Mouse (Mus musculus): Measurements from ENCODE around the gene Piezo1.
A peak's percentile ranks its signal among the peaks of the same experiment; 100 is the strongest.

The Piezo1 gene

GRCm38 (mm10) chr8:122569996-122570395 is 18.9 kb upstream of the Piezo1 start:
- DNase-seq = no peak

- no peak for DNase-seq
These were observed 18.2 kb upstream of the Piezo1 start for GRCm38 (mm10) chr8:122569329-122569728.

- DNase-seq = peak; percentile 50
These were observed 17.8 kb upstream of the Piezo1 start for GRCm38 (mm10) chr8:122568881-122569309.

GRCm38 (mm10) chr8:122568109-122568504 is 17.0 kb upstream of the Piezo1 start:
- no peak for DNase-seq

GRCm38 (mm10) chr8:122567361-122568108 is 16.4 kb upstream of the Piezo1 start, which contains the start of gene Cdt1:
TSS of gene Cdt1 (plus strand) at chr8:122568015.
- peak; percentile 98 for DNase-seq

GRCm38 (mm10) chr8:122566766-122567165 is 15.6 kb upstream of the Piezo1 start:
- DNase-seq = peak; percentile 43

- no peak for DNase-seq
These were observed 13.5 kb upstream of the Piezo1 start for GRCm38 (mm10) chr8:122564363-122565352.

- DNase-seq = no peak
These were observed 10.1 kb upstream of the Piezo1 start for GRCm38 (mm10) chr8:122561199-122561598.

GRCm38 (mm10) chr8:122558671-122559349 is 7.7 kb upstream of the Piezo1 start:
- no peak for DNase-seq

- no peak for DNase-seq
These were observed 6.3 kb upstream of the Piezo1 start for GRCm38 (mm10) chr8:122557248-122558038.

- no peak for DNase-seq
These were observed 5.2 kb upstream of the Piezo1 start for GRCm38 (mm10) chr8:122556030-122557009.

GRCm38 (mm10) chr8:122554786-122555185 is 3.7 kb upstream of the Piezo1 start:
- no peak for DNase-seq

GRCm38 (mm10) chr8:122550995-122551264 is 199 bp downstream of the Piezo1 start:
- peak; percentile 79 for DNase-seq

- DNase-seq = peak; percentile 81
These were observed 715 bp downstream of the Piezo1 start for GRCm38 (mm10) chr8:122550234-122550994.

GRCm38 (mm10) chr8:122548891-122549439 is 2.2 kb downstream of the Piezo1 start:
- DNase-seq = no peak

GRCm38 (mm10) chr8:122548331-122548730 is 2.8 kb downstream of the Piezo1 start:
- no peak for DNase-seq

GRCm38 (mm10) chr8:122547815-122548214 is 3.3 kb downstream of the Piezo1 start:
- peak; percentile 34 for DNase-seq

- DNase-seq = peak; percentile 36
These were observed 4.2 kb downstream of the Piezo1 start for GRCm38 (mm10) chr8:122546811-122547453.

- DNase-seq = no peak
These were observed 4.9 kb downstream of the Piezo1 start for GRCm38 (mm10) chr8:122546066-122546755.
